Mouse (Mus musculus): ENCODE results near the gene Arid1b. TPM values are rescaled to one million over a fixed set of nuclear protein-coding genes. Genes with fewer than 3 reads are reported as not detected.
A peak's percentile ranks its signal among the peaks of the same experiment; 100 is the strongest.

The Arid1b gene
- total and polyA plus RNA-seq, 3 experiments: 11.8 to 27.8 (median 26.8) TPM

GRCm38 (mm10) chr17:5210891-5211290, 216.8 kb downstream of the Arid1b start:
- Histone ChIP-seq H3K27ac (no peak overlapping the region), H3K27me3 (ENCODE audit: control insufficient read depth, insufficient read depth, low read length) (no peaks in the 10 kb centered on the region), H3K36me3 (ENCODE audit: control insufficient read depth, insufficient read depth, low read length) (peaks cover 7% of the 10 kb centered on the region), H3K4me1 (ENCODE audit: control insufficient read depth, insufficient read depth, low read length) (peaks cover 20% of the 10 kb centered on the region), H3K4me3 (no peak overlapping the region), H3K79me2 (replicated peaks; ENCODE audit: control insufficient read depth, insufficient read depth, low read length) (0 out of 2 replicates have a peak, but pooled peaks cover 2% of the 10 kb centered on the region), H3K9ac (ENCODE audit: low read depth, low read length) (no peak overlapping the region)
- TF ChIP-seq POLR2A (IDR thresholded peaks at IDR 0.05; ENCODE audit: insufficient read depth, low read depth, low read length): no peak
- TF ChIP-seq CTCF (IDR thresholded peaks at IDR 0.05): no peak
- TF ChIP-seq EP300 (IDR thresholded peaks at IDR 0.05; ENCODE audit: insufficient read depth, low read depth, low read length): no peak
- no peak for DNase-seq
- WGBS: 81% methylated on average over 7 of the region's 7 CpGs
- intact Hi-C loops (cut with DNase I): loop anchor here (5.0 kb wide), 1 partner anchor 36 kb away; no protein-coding TSS in a partner anchor

- no peaks in the 10 kb centered on the region for H3K27me3 ChIP-seq (ENCODE audit: control insufficient read depth, insufficient read depth, low read length)
- H3K4me1 ChIP-seq (ENCODE audit: control insufficient read depth, insufficient read depth, low read length): peaks cover 20% of the 10 kb centered on the region
- 0 out of 2 replicates have a peak, but pooled peaks cover 2% of the 10 kb centered on the region for H3K79me2 ChIP-seq (replicated peaks; ENCODE audit: control insufficient read depth, insufficient read depth, low read length)
- no peak overlapping the region for H3K27ac ChIP-seq
- WGBS: 26% methylated on average over 12 of the region's 12 CpGs
- H3K9ac ChIP-seq (ENCODE audit: low read depth, low read length): no peak overlapping the region
- no peak for TF ChIP-seq CTCF (IDR thresholded peaks at IDR 0.05)
- no peak for TF ChIP-seq POLR2A (IDR thresholded peaks at IDR 0.05; ENCODE audit: insufficient read depth, low read depth, low read length)
- no peak for TF ChIP-seq EP300 (IDR thresholded peaks at IDR 0.05; ENCODE audit: insufficient read depth, low read depth, low read length)
- peaks cover 7% of the 10 kb centered on the region for H3K36me3 ChIP-seq (ENCODE audit: control insufficient read depth, insufficient read depth, low read length)
- intact Hi-C loops (cut with DNase I): loop anchor here (5.0 kb wide), 1 partner anchor 35 kb away; no protein-coding TSS in a partner anchor
- H3K4me3 ChIP-seq: no peak overlapping the region
- DNase-seq: peak; percentile 66 to 75
Measured at GRCm38 (mm10) chr17:5212166-5212565, 218.0 kb downstream of the Arid1b start.

- 64% methylated on average over 6 of the region's 6 CpGs for WGBS
- Histone ChIP-seq H3K36me3 (ENCODE audit: control insufficient read depth, insufficient read depth, low read length) (peaks cover 7% of the 10 kb centered on the region), H3K4me3 (no peak overlapping the region), H3K4me1 (ENCODE audit: control insufficient read depth, insufficient read depth, low read length) (peaks cover 26% of the 10 kb centered on the region), H3K27ac (no peak overlapping the region), H3K79me2 (replicated peaks; ENCODE audit: control insufficient read depth, insufficient read depth, low read length) (no peaks in the 10 kb centered on the region; the same call in 1 of the 2 replicates), H3K27me3 (ENCODE audit: control insufficient read depth, insufficient read depth, low read length) (no peaks in the 10 kb centered on the region), H3K9ac (ENCODE audit: low read depth, low read length) (no peak overlapping the region)
- intact Hi-C loops (cut with DNase I): loop anchor here (5.0 kb wide), 1 partner anchor 34 kb away; no protein-coding TSS in a partner anchor
- no peak for DNase-seq
- no peak for TF ChIP-seq CTCF (IDR thresholded peaks at IDR 0.05)
- no peak for TF ChIP-seq POLR2A (IDR thresholded peaks at IDR 0.05; ENCODE audit: insufficient read depth, low read depth, low read length)
- no peak for TF ChIP-seq EP300 (IDR thresholded peaks at IDR 0.05; ENCODE audit: insufficient read depth, low read depth, low read length)
Measured at GRCm38 (mm10) chr17:5213441-5213840, 219.3 kb downstream of the Arid1b start.

GRCm38 (mm10) chr17:5215352-5215751, 221.2 kb downstream of the Arid1b start:
- intact Hi-C loops (cut with DNase I): no loop called here
- H3K36me3 ChIP-seq (ENCODE audit: control insufficient read depth, insufficient read depth, low read length): peaks cover 7% of the 10 kb centered on the region
- no peaks in the 10 kb centered on the region for H3K27me3 ChIP-seq (ENCODE audit: control insufficient read depth, insufficient read depth, low read length)
- no peak for TF ChIP-seq CTCF (IDR thresholded peaks at IDR 0.05)
- TF ChIP-seq POLR2A (IDR thresholded peaks at IDR 0.05; ENCODE audit: insufficient read depth, low read depth, low read length): no peak
- TF ChIP-seq EP300 (IDR thresholded peaks at IDR 0.05; ENCODE audit: insufficient read depth, low read depth, low read length): no peak
- H3K79me2 ChIP-seq (replicated peaks; ENCODE audit: control insufficient read depth, insufficient read depth, low read length): peaks cover 2% of the 10 kb centered on the region; the same call in 1 of the 2 replicates
- H3K27ac ChIP-seq: no peak overlapping the region
- no peak overlapping the region for H3K9ac ChIP-seq (ENCODE audit: low read depth, low read length)
- WGBS: 81% methylated on average over 4 of the region's 4 CpGs
- DNase-seq: no peak
- H3K4me1 ChIP-seq (ENCODE audit: control insufficient read depth, insufficient read depth, low read length): peaks cover 23% of the 10 kb centered on the region
- no peak overlapping the region for H3K4me3 ChIP-seq

- Histone ChIP-seq H3K27ac (no peak overlapping the region), H3K4me3 (no peak overlapping the region), H3K79me2 (replicated peaks; ENCODE audit: control insufficient read depth, insufficient read depth, low read length) (peaks cover 2% of the 10 kb centered on the region; the same call in 1 of the 2 replicates), H3K27me3 (ENCODE audit: control insufficient read depth, insufficient read depth, low read length) (no peaks in the 10 kb centered on the region), H3K36me3 (ENCODE audit: control insufficient read depth, insufficient read depth, low read length) (peaks cover 5% of the 10 kb centered on the region), H3K4me1 (ENCODE audit: control insufficient read depth, insufficient read depth, low read length) (peaks cover 20% of the 10 kb centered on the region), H3K9ac (ENCODE audit: low read depth, low read length) (no peak overlapping the region)
- intact Hi-C loops (cut with DNase I): no loop called here
- TF ChIP-seq POLR2A (IDR thresholded peaks at IDR 0.05; ENCODE audit: insufficient read depth, low read depth, low read length) (no peak), EP300 (IDR thresholded peaks at IDR 0.05; ENCODE audit: insufficient read depth, low read depth, low read length) (no peak), CTCF (IDR thresholded peaks at IDR 0.05) (no peak)
- no peak for DNase-seq
- 67% methylated on average over 10 of the region's 10 CpGs for WGBS
Measured at GRCm38 (mm10) chr17:5216965-5217546, 222.9 kb downstream of the Arid1b start.

Data from heart, adult 2 months (tissue).